Mouse (Mus musculus): ENCODE measurements at regions not wholly inside any gene's neighbourhood (a gene's known extent, or its start where the extent isn't known, plus 50 kb on each side); places are given as distances from the start of the nearest gene placed in this dataset.

GRCm38 (mm10) chr17:64527817-64528216 is 72.7 kb upstream of the Man2a1 start:
- no peaks in the 10 kb centered on the region for H3K4me1 ChIP-seq (ENCODE audit: control insufficient read depth, insufficient read depth, low read length)
- TF ChIP-seq POLR2A (IDR thresholded peaks at IDR 0.05; ENCODE audit: extremely low read depth, insufficient read depth, low read length) (no peak), CTCF (IDR thresholded peaks at IDR 0.05; ENCODE audit: extremely low read depth, insufficient read depth, low read length) (no peak)
- no peak overlapping the region for H3K27ac ChIP-seq (ENCODE audit: insufficient read depth, low read length)
- no peak overlapping the region for H3K4me3 ChIP-seq (ENCODE audit: insufficient read depth, low read length)

- H3K4me1 ChIP-seq (ENCODE audit: control insufficient read depth, insufficient read depth, low read length): no peaks in the 10 kb centered on the region
- no peak overlapping the region for H3K4me3 ChIP-seq (ENCODE audit: insufficient read depth, low read length)
- H3K27ac ChIP-seq (ENCODE audit: insufficient read depth, low read length): no peak overlapping the region
- no peak for TF ChIP-seq CTCF (IDR thresholded peaks at IDR 0.05; ENCODE audit: extremely low read depth, insufficient read depth, low read length)
- TF ChIP-seq POLR2A (IDR thresholded peaks at IDR 0.05; ENCODE audit: extremely low read depth, insufficient read depth, low read length): no peak
Measured at GRCm38 (mm10) chr17:64528476-64528875, 72.1 kb upstream of the Man2a1 start.

- no peak overlapping the region for H3K4me3 ChIP-seq (ENCODE audit: insufficient read depth, low read length)
- no peak for TF ChIP-seq POLR2A (IDR thresholded peaks at IDR 0.05; ENCODE audit: extremely low read depth, insufficient read depth, low read length)
- 0 out of 2 replicates have a peak, but pooled peaks have one; percentile 3 for TF ChIP-seq CTCF (IDR thresholded peaks at IDR 0.05; ENCODE audit: extremely low read depth, insufficient read depth, low read length)
- no peaks in the 10 kb centered on the region for H3K4me1 ChIP-seq (ENCODE audit: control insufficient read depth, insufficient read depth, low read length)
- no peak overlapping the region for H3K27ac ChIP-seq (ENCODE audit: insufficient read depth, low read length)
Measured at GRCm38 (mm10) chr17:64529296-64529994, 71.1 kb upstream of the Man2a1 start.

- Histone ChIP-seq H3K4me3 (ENCODE audit: insufficient read depth, low read length) (no peak overlapping the region), H3K27ac (ENCODE audit: insufficient read depth, low read length) (no peak overlapping the region), H3K4me1 (ENCODE audit: control insufficient read depth, insufficient read depth, low read length) (no peaks in the 10 kb centered on the region)
- TF ChIP-seq POLR2A (IDR thresholded peaks at IDR 0.05; ENCODE audit: extremely low read depth, insufficient read depth, low read length): no peak
- no peak for TF ChIP-seq CTCF (IDR thresholded peaks at IDR 0.05; ENCODE audit: extremely low read depth, insufficient read depth, low read length)
Measured at GRCm38 (mm10) chr17:64531150-64531549, 69.4 kb upstream of the Man2a1 start.

GRCm38 (mm10) chr17:64534323-64534722 is 66.2 kb upstream of the Man2a1 start:
- no peak overlapping the region for H3K27ac ChIP-seq (ENCODE audit: insufficient read depth, low read length)
- H3K4me3 ChIP-seq (ENCODE audit: insufficient read depth, low read length): no peak overlapping the region
- TF ChIP-seq POLR2A (IDR thresholded peaks at IDR 0.05; ENCODE audit: extremely low read depth, insufficient read depth, low read length) (no peak), CTCF (IDR thresholded peaks at IDR 0.05; ENCODE audit: extremely low read depth, insufficient read depth, low read length) (no peak)
- no peaks in the 10 kb centered on the region for H3K4me1 ChIP-seq (ENCODE audit: control insufficient read depth, insufficient read depth, low read length)

- H3K27ac ChIP-seq (ENCODE audit: insufficient read depth, low read length): no peak overlapping the region
- H3K4me1 ChIP-seq (ENCODE audit: control insufficient read depth, insufficient read depth, low read length): no peaks in the 10 kb centered on the region
- no peak overlapping the region for H3K4me3 ChIP-seq (ENCODE audit: insufficient read depth, low read length)
- TF ChIP-seq CTCF (IDR thresholded peaks at IDR 0.05; ENCODE audit: extremely low read depth, insufficient read depth, low read length): no peak
- TF ChIP-seq POLR2A (IDR thresholded peaks at IDR 0.05; ENCODE audit: extremely low read depth, insufficient read depth, low read length): no peak
Measured at GRCm38 (mm10) chr17:64538520-64538953, 62.0 kb upstream of the Man2a1 start.

- TF ChIP-seq CTCF (IDR thresholded peaks at IDR 0.05; ENCODE audit: extremely low read depth, insufficient read depth, low read length) (no peak), POLR2A (IDR thresholded peaks at IDR 0.05; ENCODE audit: extremely low read depth, insufficient read depth, low read length) (no peak)
- H3K4me1 ChIP-seq (ENCODE audit: control insufficient read depth, insufficient read depth, low read length): no peaks in the 10 kb centered on the region
- H3K27ac ChIP-seq (ENCODE audit: insufficient read depth, low read length): no peak overlapping the region
- H3K4me3 ChIP-seq (ENCODE audit: insufficient read depth, low read length): no peak overlapping the region
Measured at GRCm38 (mm10) chr17:64540411-64540810, 60.1 kb upstream of the Man2a1 start.

GRCm38 (mm10) chr17:64548536-64548935 is 52.0 kb upstream of the Man2a1 start:
- Histone ChIP-seq H3K4me3 (ENCODE audit: insufficient read depth, low read length) (no peak overlapping the region), H3K4me1 (ENCODE audit: control insufficient read depth, insufficient read depth, low read length) (no peaks in the 10 kb centered on the region), H3K27ac (ENCODE audit: insufficient read depth, low read length) (no peak overlapping the region)
- TF ChIP-seq POLR2A (IDR thresholded peaks at IDR 0.05; ENCODE audit: extremely low read depth, insufficient read depth, low read length): no peak
- TF ChIP-seq CTCF (IDR thresholded peaks at IDR 0.05; ENCODE audit: extremely low read depth, insufficient read depth, low read length): no peak

- TF ChIP-seq POLR2A (IDR thresholded peaks at IDR 0.05; ENCODE audit: extremely low read depth, insufficient read depth, low read length) (no peak), CTCF (IDR thresholded peaks at IDR 0.05; ENCODE audit: extremely low read depth, insufficient read depth, low read length) (no peak)
- Histone ChIP-seq H3K27ac (ENCODE audit: insufficient read depth, low read length) (no peak overlapping the region), H3K4me3 (ENCODE audit: insufficient read depth, low read length) (no peak overlapping the region), H3K4me1 (ENCODE audit: control insufficient read depth, insufficient read depth, low read length) (no peaks in the 10 kb centered on the region)
Measured at GRCm38 (mm10) chr17:64550034-64550433, 50.5 kb upstream of the Man2a1 start.
